Mouse (Mus musculus): Measurements from ENCODE around the gene Pdpr. TPM values are rescaled to one million over a fixed set of nuclear protein-coding genes. Genes with fewer than 3 reads are reported as not detected.
"Not testable (repeated sequence)": the region's sequence is repeated elsewhere in the genome, so short reads cannot be mapped to it uniquely, and the experiment has no call there.

Gene Pdpr
- polyA plus RNA-seq, 1 experiment from 2014 or later, result 6.2 TPM

- 100% methylated on average over 2 of the region's 2 CpGs for WGBS
- Histone ChIP-seq H3K4me3 (ENCODE audit: low read depth, low read length) (no peak overlapping the region), H3K36me3 (ENCODE audit: control insufficient read depth, insufficient read depth, low read length) (peaks cover 9% of the 10 kb centered on the region), H3K4me2 (ENCODE audit: low read depth) (no peak overlapping the region), H3K9ac (ENCODE audit: low read length) (no peak overlapping the region), H3K4me1 (ENCODE audit: control insufficient read depth, insufficient read depth, low read length) (no peaks in the 10 kb centered on the region), H3K9me3 (ENCODE audit: control insufficient read depth, low read length) (no peaks in the 10 kb centered on the region), H3K27ac (ENCODE audit: low read depth, low read length) (no peak overlapping the region), H3K27me3 (ENCODE audit: control insufficient read depth, insufficient read depth, low read length) (no peaks in the 10 kb centered on the region)
- DNase-seq (ENCODE audit: low spot score), result no peak
- ATAC-seq (ENCODE audit: insufficient read depth, low FRiP score, low TSS enrichment), result no peak
Observed at GRCm38 (mm10) chr8:111130756-111131155, 36.3 kb downstream of the Pdpr start.

DNA sequence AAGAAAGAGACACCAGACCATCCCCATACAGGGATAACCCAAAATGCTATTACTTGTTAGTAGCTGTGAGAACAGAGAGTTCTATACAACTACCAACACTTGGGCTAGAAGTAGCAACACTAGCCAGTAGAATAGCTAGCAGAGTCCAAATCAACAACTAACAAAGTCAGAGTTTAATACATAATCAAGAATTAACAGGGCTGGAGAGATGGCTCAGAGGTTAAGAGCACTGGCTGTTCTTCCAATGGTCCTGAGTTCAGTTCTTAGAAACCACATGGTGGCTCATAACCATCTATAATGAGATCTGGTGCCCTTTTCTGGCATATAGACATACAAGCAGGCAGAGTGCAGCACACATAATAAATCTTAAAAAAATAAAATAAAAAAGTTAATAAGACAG is 48.1 kb downstream of the Pdpr start:
- no peak overlapping the region for H3K9ac ChIP-seq (ENCODE audit: low read length)
- peaks cover 2% of the 10 kb centered on the region; the same call in 1 of the 2 replicates for H3K4me1 ChIP-seq (ENCODE audit: control insufficient read depth, insufficient read depth, low read length)
- no peak overlapping the region for H3K4me2 ChIP-seq (ENCODE audit: low read depth)
- ATAC-seq (ENCODE audit: insufficient read depth, low FRiP score, low TSS enrichment) (no peak), DNase-seq (ENCODE audit: low spot score) (no peak)
- no peaks in the 10 kb centered on the region for H3K9me3 ChIP-seq (ENCODE audit: control insufficient read depth, low read length)
- no peak overlapping the region for H3K4me3 ChIP-seq (ENCODE audit: low read depth, low read length)
- H3K36me3 ChIP-seq (ENCODE audit: control insufficient read depth, insufficient read depth, low read length), result 0 out of 2 replicates have a peak, but pooled peaks cover 2% of the 10 kb centered on the region
- H3K27ac ChIP-seq (ENCODE audit: low read depth, low read length), result no peak overlapping the region
- H3K27me3 ChIP-seq (ENCODE audit: control insufficient read depth, insufficient read depth, low read length), result no peaks in the 10 kb centered on the region

- ATAC-seq (ENCODE audit: insufficient read depth, low FRiP score, low TSS enrichment) (peak; percentile 54), DNase-seq (ENCODE audit: low spot score) (peak; percentile 21)
- not testable (repeated sequence) for H3K4me1 ChIP-seq (ENCODE audit: control insufficient read depth, insufficient read depth, low read length); H3K27ac ChIP-seq (ENCODE audit: low read depth, low read length); H3K27me3 ChIP-seq (ENCODE audit: control insufficient read depth, insufficient read depth, low read length); H3K9me3 ChIP-seq (ENCODE audit: control insufficient read depth, low read length); H3K36me3 ChIP-seq (ENCODE audit: control insufficient read depth, insufficient read depth, low read length)
- H3K9ac ChIP-seq (ENCODE audit: low read length), result peak overlapping the region; percentile 61
- H3K4me3 ChIP-seq (ENCODE audit: low read depth, low read length), result peak overlapping the region; percentile 60
- peak overlapping the region; percentile 77 for H3K4me2 ChIP-seq (ENCODE audit: low read depth)
- WGBS, result under 1% methylated on average over 38 of the region's 63 CpGs
Observed at GRCm38 (mm10) chr8:111144901-111145459, 50.5 kb downstream of the Pdpr start.

- under 1% methylated on average over 62 of the region's 74 CpGs for WGBS
- not testable (repeated sequence) for H3K36me3 ChIP-seq (ENCODE audit: control insufficient read depth, insufficient read depth, low read length); H3K27me3 ChIP-seq (ENCODE audit: control insufficient read depth, insufficient read depth, low read length); H3K4me1 ChIP-seq (ENCODE audit: control insufficient read depth, insufficient read depth, low read length); H3K9me3 ChIP-seq (ENCODE audit: control insufficient read depth, low read length); H3K27ac ChIP-seq (ENCODE audit: low read depth, low read length)
- peak; percentile 93 for DNase-seq (ENCODE audit: low spot score)
- H3K4me3 ChIP-seq (ENCODE audit: low read depth, low read length), result peak overlapping the region; percentile 60
- peak; percentile 95 for ATAC-seq (ENCODE audit: insufficient read depth, low FRiP score, low TSS enrichment)
- H3K9ac ChIP-seq (ENCODE audit: low read length), result peak overlapping the region; percentile 54
- peak overlapping the region; percentile 77 for H3K4me2 ChIP-seq (ENCODE audit: low read depth)
Observed at GRCm38 (mm10) chr8:111145460-111146012, 51.1 kb downstream of the Pdpr start.

- WGBS, result 94% methylated on average over 8 of the region's 8 CpGs
- no peak overlapping the region for H3K27ac ChIP-seq (ENCODE audit: low read depth, low read length)
- no peak overlapping the region for H3K9ac ChIP-seq (ENCODE audit: low read length)
- H3K4me1 ChIP-seq (ENCODE audit: control insufficient read depth, insufficient read depth, low read length), result no peaks in the 10 kb centered on the region
- H3K9me3 ChIP-seq (ENCODE audit: control insufficient read depth, low read length), result no peaks in the 10 kb centered on the region
- DNase-seq (ENCODE audit: low spot score), result no peak
- no peak overlapping the region for H3K4me3 ChIP-seq (ENCODE audit: low read depth, low read length)
- H3K36me3 ChIP-seq (ENCODE audit: control insufficient read depth, insufficient read depth, low read length), result peaks cover 18% of the 10 kb centered on the region
- H3K27me3 ChIP-seq (ENCODE audit: control insufficient read depth, insufficient read depth, low read length), result no peaks in the 10 kb centered on the region
- no peak for ATAC-seq (ENCODE audit: insufficient read depth, low FRiP score, low TSS enrichment)
- H3K4me2 ChIP-seq (ENCODE audit: low read depth), result no peak overlapping the region
Observed at GRCm38 (mm10) chr8:111155721-111156436, 61.4 kb downstream of the Pdpr start.

DNA sequence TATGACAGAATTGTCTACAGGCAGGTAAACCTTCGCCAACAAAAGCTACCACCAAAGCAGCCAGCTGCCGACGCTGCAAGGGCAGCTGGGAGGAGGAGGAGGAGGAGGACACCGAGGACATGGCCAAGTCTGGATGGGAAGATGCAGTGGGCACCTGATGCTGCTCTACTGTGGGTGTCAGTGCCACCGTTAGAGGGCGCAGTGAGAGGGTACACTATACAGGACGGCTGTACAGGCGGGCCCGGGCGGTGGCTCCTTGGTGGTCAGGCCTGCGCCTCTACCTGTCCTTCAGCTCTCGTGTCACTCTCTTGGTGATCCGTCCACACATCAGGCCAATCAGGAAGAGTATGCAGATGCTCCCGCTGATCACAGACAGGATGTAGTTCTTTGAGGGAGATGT is 63.2 kb downstream of the Pdpr start:
- WGBS, result 53% methylated on average over 14 of the region's 14 CpGs
- peaks cover 18% of the 10 kb centered on the region for H3K36me3 ChIP-seq (ENCODE audit: control insufficient read depth, insufficient read depth, low read length)
- no peak overlapping the region for H3K9ac ChIP-seq (ENCODE audit: low read length)
- H3K27me3 ChIP-seq (ENCODE audit: control insufficient read depth, insufficient read depth, low read length), result no peaks in the 10 kb centered on the region
- no peak overlapping the region for H3K27ac ChIP-seq (ENCODE audit: low read depth, low read length)
- DNase-seq (ENCODE audit: low spot score) (peak; percentile 67), ATAC-seq (ENCODE audit: insufficient read depth, low FRiP score, low TSS enrichment) (no peak)
- no peak overlapping the region for H3K4me3 ChIP-seq (ENCODE audit: low read depth, low read length)
- H3K4me1 ChIP-seq (ENCODE audit: control insufficient read depth, insufficient read depth, low read length), result no peaks in the 10 kb centered on the region
- no peaks in the 10 kb centered on the region for H3K9me3 ChIP-seq (ENCODE audit: control insufficient read depth, low read length)
- no peak overlapping the region for H3K4me2 ChIP-seq (ENCODE audit: low read depth)

DNA sequence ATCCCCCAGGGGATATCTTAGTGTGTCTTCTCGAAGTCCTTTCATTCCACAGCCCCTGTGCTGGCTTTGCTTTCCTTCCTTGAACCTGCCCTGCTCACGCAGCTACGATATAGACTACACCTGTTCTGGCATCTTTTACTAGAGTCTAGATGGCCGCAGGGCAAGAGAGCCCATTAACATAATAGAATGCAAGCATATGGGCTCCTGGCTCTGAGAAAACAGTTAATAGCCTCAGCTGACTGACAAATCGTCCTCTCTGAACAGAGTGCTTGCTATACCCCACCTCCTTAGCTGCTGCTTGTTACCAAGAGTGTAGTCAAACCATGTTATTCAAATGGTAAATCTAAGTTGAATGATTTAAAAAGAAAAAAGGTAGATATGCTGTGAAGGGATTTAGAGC is 77.2 kb downstream of the Pdpr start:
- Histone ChIP-seq H3K9ac (ENCODE audit: low read length) (no peak overlapping the region), H3K4me2 (ENCODE audit: low read depth) (no peak overlapping the region), H3K4me1 (ENCODE audit: control insufficient read depth, insufficient read depth, low read length) (no peaks in the 10 kb centered on the region), H3K4me3 (ENCODE audit: low read depth, low read length) (no peak overlapping the region), H3K9me3 (ENCODE audit: control insufficient read depth, low read length) (no peaks in the 10 kb centered on the region), H3K27ac (ENCODE audit: low read depth, low read length) (no peak overlapping the region), H3K36me3 (ENCODE audit: control insufficient read depth, insufficient read depth, low read length) (peaks cover 16% of the 10 kb centered on the region), H3K27me3 (ENCODE audit: control insufficient read depth, insufficient read depth, low read length) (no peaks in the 10 kb centered on the region)
- 88% methylated on average over 5 of the region's 5 CpGs for WGBS
- DNase-seq (ENCODE audit: low spot score) (no peak), ATAC-seq (ENCODE audit: insufficient read depth, low FRiP score, low TSS enrichment) (no peak)

- Histone ChIP-seq H3K4me3 (ENCODE audit: low read depth, low read length) (no peak overlapping the region), H3K9ac (ENCODE audit: low read length) (no peak overlapping the region), H3K36me3 (ENCODE audit: control insufficient read depth, insufficient read depth, low read length) (peaks cover 8% of the 10 kb centered on the region), H3K27me3 (ENCODE audit: control insufficient read depth, insufficient read depth, low read length) (no peaks in the 10 kb centered on the region), H3K27ac (ENCODE audit: low read depth, low read length) (no peak overlapping the region), H3K9me3 (ENCODE audit: control insufficient read depth, low read length) (no peaks in the 10 kb centered on the region), H3K4me1 (ENCODE audit: control insufficient read depth, insufficient read depth, low read length) (no peaks in the 10 kb centered on the region), H3K4me2 (ENCODE audit: low read depth) (no peak overlapping the region)
- WGBS, result 93% methylated on average over 4 of the region's 4 CpGs
- ATAC-seq (ENCODE audit: insufficient read depth, low FRiP score, low TSS enrichment), result no peak
- DNase-seq (ENCODE audit: low spot score), result no peak
Observed at GRCm38 (mm10) chr8:111185472-111185947, 91.1 kb downstream of the Pdpr start.

Data from neural tube, embryonic 11.5 days (tissue).